Mouse (Mus musculus) heart, embryonic 11.5 days (tissue): ENCODE measurements at regions not wholly inside any gene's neighbourhood (a gene's known extent, or its start where the extent isn't known, plus 50 kb on each side); places are given as distances from the start of the nearest gene placed in this dataset.
A peak's percentile ranks its signal among the peaks of the same experiment; 100 is the strongest.

Experiments used
- ATAC-seq: fragments of 200-750 bp; cut with Nextera tagmentation; replicated peaks from 2 replicates; pipeline ENCODE4 v1.8.0; 2017; ENCODE audit warnings: moderate library complexity; ENCODE audit not compliant: insufficient number of reproducible peaks, low FRiP score, low TSS enrichment
- H3K27ac ChIP-seq: fragments of 300-500 bp; sonication (generic); 2 replicates; pipeline ENCODE4 v1.5.1; 2014; ENCODE audit warnings: mild to moderate bottlenecking, low read depth, low read length
- H3K27me3 ChIP-seq: fragments of 300-500 bp; sonication (generic); 2 replicates; pipeline ENCODE4 v1.6.1; 2014; ENCODE audit warnings: mild to moderate bottlenecking, low read length, mixed read lengths; ENCODE audit not compliant: control insufficient read depth, insufficient read depth
- H3K36me3 ChIP-seq: fragments of 300-500 bp; sonication (generic); 2 replicates; pipeline ENCODE4 v1.6.1; 2014; ENCODE audit warnings: mild to moderate bottlenecking, low read length, moderate library complexity, mixed read lengths; ENCODE audit not compliant: control insufficient read depth, insufficient read depth
- H3K4me1 ChIP-seq: fragments of 300-500 bp; sonication (generic); 2 replicates; pipeline ENCODE4 v1.6.1; 2014; ENCODE audit warnings: low read length; ENCODE audit not compliant: control insufficient read depth, insufficient read depth
- H3K4me2 ChIP-seq: fragments of 300-500 bp; sonication (generic); 2 replicates; pipeline ENCODE4 v1.6.1; 2014; ENCODE audit warnings: mild to moderate bottlenecking, moderate library complexity
- H3K4me3 ChIP-seq: fragments of 300-500 bp; sonication (generic); 2 replicates; pipeline ENCODE4 v1.5.1; 2014; ENCODE audit warnings: low read depth, low read length
- H3K9ac ChIP-seq: fragments of 300-500 bp; sonication (generic); 2 replicates; pipeline ENCODE4 v1.6.1; 2014; ENCODE audit warnings: mild to moderate bottlenecking, low read depth, low read length, moderate library complexity
- H3K9me3 ChIP-seq: fragments of 300-500 bp; sonication (generic); replicated peaks from 2 replicates; pipeline ENCODE4 v1.6.1; 2016; ENCODE audit warnings: low read length; ENCODE audit not compliant: control insufficient read depth
- WGBS: fragments of 180-500 bp; shearing (Covaris S2); extraction: QIAGEN DNeasy Blood & Tissue Kit; methylation state at CpG from one replicate; pipeline ENCODE4 v1.1.7; 2014; ENCODE audit not compliant: insufficient replicate concordance; 5-methylcytosine and 5-hydroxymethylcytosine counted together

DNA sequence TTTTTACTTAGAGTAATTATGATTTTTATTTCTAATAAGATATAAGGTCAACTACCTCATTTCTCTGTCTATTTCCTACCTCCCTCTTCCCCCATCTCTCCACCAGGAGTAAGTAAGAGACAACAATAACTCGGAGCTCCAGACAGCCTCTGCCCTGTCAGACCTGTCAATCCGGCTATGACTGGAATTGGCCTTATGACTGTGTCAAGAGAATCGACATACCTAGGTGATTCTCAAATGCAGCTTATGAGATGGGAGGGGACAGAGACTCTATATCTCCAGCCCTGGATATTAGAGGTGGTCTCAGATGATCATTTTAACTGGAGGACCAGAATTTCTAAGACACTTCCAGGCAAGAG, 216.3 kb upstream of the Ankrd55 start:
- Histone ChIP-seq H3K4me3 (no peak overlapping the region), H3K27me3 (0 out of 2 replicates have a peak, but pooled peaks cover 2% of the 10 kb centered on the region), H3K4me1 (no peaks in the 10 kb centered on the region), H3K9ac (no peak overlapping the region), H3K27ac (no peak overlapping the region), H3K4me2 (no peak overlapping the region), H3K9me3 (no peaks in the 10 kb centered on the region), H3K36me3 (no peaks in the 10 kb centered on the region)
- no peak for ATAC-seq
- WGBS = 80% methylated on average over 3 of the region's 3 CpGs

DNA sequence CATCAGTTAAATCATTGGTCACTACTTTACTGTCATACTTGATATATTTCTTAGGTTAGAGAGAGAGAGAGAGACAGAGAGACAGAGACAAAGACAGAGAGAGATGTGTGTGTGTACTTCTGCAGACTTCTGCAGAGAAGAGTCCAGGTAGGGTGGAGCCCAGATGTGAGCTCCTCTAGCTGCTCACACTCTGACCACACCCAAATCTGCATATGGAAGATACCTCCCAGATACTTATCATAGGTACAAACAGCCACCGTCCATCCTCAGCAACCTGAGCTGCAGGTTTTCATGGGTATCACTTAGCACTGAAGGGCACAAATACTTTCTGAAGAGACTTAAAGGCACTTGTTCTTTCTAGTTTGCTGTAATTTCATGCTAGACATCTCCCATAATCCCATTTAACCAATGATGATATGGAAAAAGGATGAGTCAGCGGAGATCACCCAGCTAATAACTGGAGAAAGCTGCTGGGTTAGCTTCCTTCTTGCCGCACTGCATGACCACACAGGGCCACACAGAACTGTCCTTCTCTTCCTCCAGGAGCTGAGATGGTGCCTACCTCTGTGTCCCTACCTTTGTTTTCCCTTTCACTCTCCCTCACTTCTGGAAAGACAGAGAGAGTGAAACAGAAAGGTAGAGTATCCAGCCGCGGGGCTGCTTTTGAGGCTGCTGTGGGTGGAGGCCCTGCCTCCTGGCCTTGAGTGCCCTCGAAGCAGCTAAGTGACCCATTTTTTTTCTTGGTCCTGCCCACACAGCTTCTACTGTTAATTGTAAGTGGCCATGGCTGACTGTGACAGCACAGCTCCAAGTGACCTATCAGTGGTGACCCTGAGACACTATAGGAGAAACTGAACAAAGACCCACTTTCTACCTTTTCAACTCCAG, 214.5 kb upstream of the Ankrd55 start:
- WGBS = 76% methylated on average over 6 of the region's 6 CpGs
- H3K27ac ChIP-seq = no peak overlapping the region
- peak; percentile 80; the same call in 1 of the 2 replicates for ATAC-seq

DNA sequence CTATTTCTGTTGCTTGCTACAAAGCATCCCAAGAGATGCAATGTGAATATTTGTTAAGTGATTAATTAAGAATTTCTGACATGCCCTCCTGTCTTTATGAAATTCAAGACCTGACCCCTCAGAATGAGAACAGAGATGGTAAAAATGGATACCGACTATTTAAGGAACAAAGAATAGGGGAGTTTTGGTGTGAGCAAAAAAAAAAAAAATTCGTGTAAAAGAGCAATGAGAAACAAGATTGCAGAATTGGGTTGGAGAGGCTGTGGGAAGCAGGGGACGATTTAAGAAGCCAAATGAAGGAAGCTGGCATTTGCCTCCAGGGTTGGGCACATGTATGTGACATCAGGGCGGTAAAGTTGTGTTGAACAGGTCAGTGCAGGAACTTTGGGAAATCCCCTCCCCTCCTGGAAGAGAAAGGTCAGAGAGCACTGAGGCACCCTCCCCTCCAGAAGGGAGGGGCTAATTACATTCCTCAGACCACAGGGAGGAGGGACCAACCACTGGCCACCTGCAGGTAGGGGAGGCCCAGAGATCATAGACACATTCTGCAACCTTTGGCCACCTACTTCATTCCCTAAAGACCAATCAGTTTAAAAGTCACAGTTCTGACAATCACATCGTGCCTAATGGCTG, 212.3 kb upstream of the Ankrd55 start:
- Histone ChIP-seq H3K27ac (no peak overlapping the region), H3K4me2 (no peak overlapping the region), H3K9ac (no peak overlapping the region), H3K36me3 (no peaks in the 10 kb centered on the region), H3K4me3 (no peak overlapping the region), H3K27me3 (0 out of 2 replicates have a peak, but pooled peaks cover 2% of the 10 kb centered on the region), H3K9me3 (no peaks in the 10 kb centered on the region), H3K4me1 (no peaks in the 10 kb centered on the region)
- 58% methylated on average over 5 of the region's 5 CpGs for WGBS
- ATAC-seq = no peak

More for the DNA sequence above, 214.5 kb upstream of the Ankrd55 start:
- H3K4me1 ChIP-seq = no peaks in the 10 kb centered on the region
- H3K9ac ChIP-seq = no peak overlapping the region
- 0 out of 2 replicates have a peak, but pooled peaks cover 2% of the 10 kb centered on the region for H3K27me3 ChIP-seq
- H3K4me3 ChIP-seq = no peak overlapping the region
- no peaks in the 10 kb centered on the region for H3K36me3 ChIP-seq
- H3K4me2 ChIP-seq = no peak overlapping the region
- no peaks in the 10 kb centered on the region for H3K9me3 ChIP-seq

DNA sequence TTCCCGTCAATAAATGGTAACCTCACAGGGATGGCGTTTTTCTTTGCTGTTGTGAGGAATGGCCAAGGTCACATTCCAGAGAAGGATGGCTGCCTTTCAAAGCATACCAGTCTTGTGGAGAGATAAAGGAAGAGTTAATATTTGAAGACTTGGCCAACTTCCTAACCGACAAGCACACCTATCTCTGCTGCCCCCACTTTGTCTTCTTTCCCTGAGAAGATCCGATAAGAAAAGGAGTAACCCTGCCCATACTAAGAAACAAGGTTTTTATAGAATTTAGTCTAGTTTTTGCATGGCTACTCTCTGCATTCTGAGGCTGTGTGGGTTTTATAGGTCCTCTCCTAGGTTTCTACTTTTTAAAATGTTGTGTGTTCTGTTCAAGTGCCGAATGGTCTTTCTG, 210.2 kb upstream of the Ankrd55 start:
- WGBS = 68% methylated on average over 5 of the region's 5 CpGs
- Histone ChIP-seq H3K36me3 (no peaks in the 10 kb centered on the region), H3K27ac (no peak overlapping the region), H3K4me2 (no peak overlapping the region), H3K4me1 (no peaks in the 10 kb centered on the region), H3K9ac (no peak overlapping the region), H3K27me3 (0 out of 2 replicates have a peak, but pooled peaks cover 2% of the 10 kb centered on the region), H3K4me3 (no peak overlapping the region), H3K9me3 (no peaks in the 10 kb centered on the region)
- no peak for ATAC-seq

DNA sequence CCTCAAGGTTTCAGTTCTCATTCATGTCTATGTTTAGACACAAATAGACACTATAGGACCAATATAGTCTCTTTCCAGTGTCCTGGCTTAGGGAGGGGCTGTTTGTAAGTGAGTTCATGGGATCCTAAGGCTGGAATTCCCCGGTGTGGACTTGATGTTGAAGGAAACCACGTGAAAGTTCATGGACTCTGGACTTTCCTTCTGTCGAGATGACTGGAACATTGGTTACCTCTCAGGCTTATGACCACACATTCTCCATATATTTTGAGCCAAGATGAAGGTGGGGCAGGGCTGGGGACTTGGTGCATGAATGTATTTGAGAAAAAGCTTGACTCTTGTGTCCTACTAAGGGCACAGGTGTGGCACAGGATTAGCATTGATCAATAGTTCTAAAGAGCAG, 206.3 kb upstream of the Ankrd55 start:
- no peaks in the 10 kb centered on the region for H3K36me3 ChIP-seq
- peaks cover 12% of the 10 kb centered on the region for H3K4me1 ChIP-seq
- no peak overlapping the region for H3K9ac ChIP-seq
- 75% methylated on average over 3 of the region's 3 CpGs for WGBS
- H3K4me3 ChIP-seq = no peak overlapping the region
- H3K9me3 ChIP-seq = no peaks in the 10 kb centered on the region
- no peak overlapping the region for H3K4me2 ChIP-seq
- ATAC-seq = no peak
- no peaks in the 10 kb centered on the region for H3K27me3 ChIP-seq
- H3K27ac ChIP-seq = no peak overlapping the region

DNA sequence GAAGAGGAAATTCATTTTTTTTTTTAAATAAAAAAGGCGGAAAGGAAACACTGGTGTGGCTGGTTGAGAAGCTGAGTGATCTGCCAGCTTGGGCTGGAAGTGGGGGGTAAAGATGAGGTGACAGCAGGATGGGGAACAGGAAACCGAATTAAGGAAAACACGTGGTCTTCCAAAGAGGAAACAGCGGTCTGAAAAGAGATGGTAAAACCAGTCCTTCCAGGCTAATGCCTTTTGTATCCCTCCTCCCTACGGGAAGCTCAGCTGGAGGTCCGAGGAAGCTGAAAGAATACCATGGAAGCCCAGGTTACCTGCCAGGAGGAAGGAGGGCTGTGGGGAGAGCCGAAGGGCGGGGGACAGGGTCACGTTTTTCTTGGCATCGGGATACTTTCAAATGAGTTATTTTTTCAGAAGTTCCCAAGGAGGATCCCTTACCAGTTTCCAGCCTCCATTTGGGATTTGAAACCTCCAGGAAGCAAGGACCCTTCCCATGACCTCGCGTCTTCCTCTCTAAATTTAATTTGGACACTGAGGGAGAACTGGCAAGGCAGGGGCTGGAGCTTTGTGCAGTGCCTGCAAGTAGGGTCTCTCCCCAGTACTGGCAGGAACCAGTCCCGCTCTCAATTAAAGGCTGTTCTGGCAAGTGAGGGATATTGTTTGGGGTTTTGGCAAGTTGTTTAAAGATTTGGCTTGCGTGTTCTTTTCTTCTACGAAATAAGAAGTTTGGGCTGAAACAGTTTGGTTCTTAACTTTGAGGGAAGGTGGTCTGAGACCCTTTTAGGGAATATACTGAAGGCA, 203.6 kb upstream of the Ankrd55 start:
- 49% methylated on average over 15 of the region's 15 CpGs for WGBS
- no peak overlapping the region for H3K9ac ChIP-seq
- H3K4me3 ChIP-seq = no peak overlapping the region
- no peaks in the 10 kb centered on the region for H3K9me3 ChIP-seq
- no peaks in the 10 kb centered on the region for H3K36me3 ChIP-seq
- peaks cover 27% of the 10 kb centered on the region for H3K4me1 ChIP-seq
- ATAC-seq = no peak
- no peak overlapping the region; the same call in 1 of the 2 replicates for H3K4me2 ChIP-seq
- H3K27ac ChIP-seq = peak overlapping the region; percentile 5; the same call in 1 of the 2 replicates
- no peaks in the 10 kb centered on the region for H3K27me3 ChIP-seq

DNA sequence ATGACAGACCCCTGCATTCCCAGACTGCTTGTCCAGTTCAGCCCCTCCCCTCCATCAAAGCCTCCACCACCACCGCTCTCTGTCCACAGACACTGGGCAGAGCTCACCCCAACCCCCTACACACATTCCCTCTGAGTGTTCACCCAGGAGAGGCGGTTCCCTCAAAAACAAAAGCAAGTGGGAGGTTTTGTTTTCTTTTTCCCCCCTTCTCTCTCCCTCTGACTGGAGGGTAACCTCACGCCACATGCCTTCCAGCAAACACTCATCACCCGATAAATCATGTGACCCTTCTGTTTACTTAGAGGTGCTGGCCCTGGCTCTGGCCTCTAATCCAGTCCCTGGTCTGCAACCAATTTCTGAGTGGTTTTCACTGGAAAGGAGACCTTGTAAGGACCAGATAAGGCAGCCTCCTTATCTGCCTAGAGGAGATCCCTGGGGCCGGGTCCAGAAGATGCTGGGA, 199.9 kb upstream of the Ankrd55 start:
- no peaks in the 10 kb centered on the region for H3K36me3 ChIP-seq
- peak overlapping the region; percentile 66 for H3K27ac ChIP-seq
- peaks cover 40% of the 10 kb centered on the region for H3K4me1 ChIP-seq
- 5% methylated on average over 5 of the region's 5 CpGs for WGBS
- H3K9me3 ChIP-seq = no peaks in the 10 kb centered on the region
- H3K9ac ChIP-seq = no peak overlapping the region
- ATAC-seq = peak; percentile 84
- no peaks in the 10 kb centered on the region for H3K27me3 ChIP-seq
- H3K4me2 ChIP-seq = peak overlapping the region; percentile 31
- no peak overlapping the region for H3K4me3 ChIP-seq

DNA sequence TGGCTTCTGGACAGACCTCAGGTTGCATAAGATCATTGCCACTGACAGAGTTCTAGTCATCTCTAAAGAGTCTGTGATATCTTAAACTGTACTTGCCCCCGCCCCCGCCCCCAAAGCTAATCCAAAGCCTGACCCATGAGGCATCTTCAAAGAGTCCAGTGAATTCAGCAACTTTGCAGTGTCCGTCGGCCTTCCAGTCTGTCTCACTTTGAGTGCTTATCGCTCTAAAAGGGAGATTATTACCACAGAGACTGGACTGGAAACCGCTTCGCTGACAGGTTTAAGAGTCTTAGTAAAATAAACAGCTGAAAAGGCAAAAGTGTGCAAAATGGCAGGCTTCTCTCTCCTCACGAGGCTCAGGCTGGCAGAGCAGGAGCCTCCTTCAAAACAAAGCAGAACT, 197.5 kb upstream of the Ankrd55 start:
- ATAC-seq = no peak
- no peaks in the 10 kb centered on the region for H3K9me3 ChIP-seq
- H3K4me3 ChIP-seq = no peak overlapping the region
- H3K27ac ChIP-seq = peak overlapping the region; percentile 46; the same call in 1 of the 2 replicates
- H3K9ac ChIP-seq = peak overlapping the region; percentile 18; the same call in 1 of the 2 replicates
- H3K4me1 ChIP-seq = peaks cover 34% of the 10 kb centered on the region
- H3K36me3 ChIP-seq = no peaks in the 10 kb centered on the region
- H3K27me3 ChIP-seq = no peaks in the 10 kb centered on the region
- WGBS = 18% methylated on average over 8 of the region's 8 CpGs
- H3K4me2 ChIP-seq = peak overlapping the region; percentile 27; the same call in 1 of the 2 replicates
